Mouse (Mus musculus) regulatory T cell (primary cell): ENCODE results near the gene Nudt22.

Experiments
- in situ Hi-C: fragments of 300-600 bp; cut with MboI, MseI; formaldehyde crosslinking; loops from one replicate; pipeline ENCODE4 v1.15.1; 2025; ENCODE audit warnings: high pct_unique_total_duplicates

The Nudt22 gene

DNA sequence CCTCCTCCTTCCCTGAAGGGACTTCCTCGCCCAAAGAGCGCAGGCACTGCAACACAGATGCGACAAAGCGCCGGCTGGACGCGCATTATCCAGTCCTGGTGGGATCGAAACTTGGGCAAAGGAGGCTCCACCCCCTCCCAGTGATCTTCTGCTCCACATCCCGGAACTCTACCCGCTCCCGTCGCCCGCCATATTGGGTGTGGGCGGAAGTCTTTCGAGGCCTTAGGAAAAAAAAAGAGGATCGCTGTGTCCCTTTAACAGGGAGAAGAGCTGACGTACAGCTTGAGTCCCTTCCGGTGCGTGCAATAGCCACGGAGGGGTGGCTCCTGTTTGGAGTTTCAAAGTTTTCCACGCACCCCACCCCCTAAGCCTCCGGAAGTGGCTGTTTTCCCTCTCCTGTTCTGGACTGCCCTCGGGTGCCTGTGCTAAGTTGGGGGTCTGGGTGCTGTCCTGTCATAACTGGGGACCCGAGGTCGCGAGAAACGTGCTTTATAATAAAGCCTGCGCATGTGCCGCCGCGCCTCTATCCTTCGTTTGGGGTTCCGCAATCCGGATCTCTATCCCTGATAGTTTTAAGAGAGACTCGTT lies 44.4 kb downstream of the Nudt22 start:
- in situ Hi-C loops, result loop anchor here (10.0 kb wide), 1 partner anchor 1307 kb away; no protein-coding TSS in a partner anchor

DNA sequence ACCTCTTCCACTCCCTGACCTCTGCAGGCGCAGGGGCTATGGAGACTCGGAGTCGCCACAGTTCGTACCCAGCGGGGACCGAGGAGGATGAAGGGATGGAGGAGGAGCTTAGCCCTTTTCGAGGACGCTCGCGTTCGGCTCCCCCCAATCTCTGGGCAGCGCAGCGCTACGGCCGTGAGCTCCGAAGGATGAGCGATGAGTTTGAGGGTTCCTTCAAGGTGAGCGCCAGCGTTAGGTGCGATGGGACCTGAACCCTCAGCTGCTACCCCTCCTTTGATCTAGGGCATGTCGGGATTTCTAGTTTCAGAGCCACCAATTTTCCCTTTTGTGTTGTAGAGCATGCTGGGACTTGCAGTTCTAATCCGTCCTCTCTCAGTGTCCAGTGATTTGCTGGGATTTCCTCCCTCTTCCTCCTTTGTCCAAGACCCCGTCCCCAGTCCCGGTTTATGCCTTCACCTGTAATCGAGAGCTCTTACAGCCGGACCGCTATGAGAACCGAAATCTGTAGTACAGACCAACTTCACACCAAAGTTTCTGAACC lies 45.2 kb downstream of the Nudt22 start:
- in situ Hi-C loops, result loop anchor here (10.0 kb wide), 1 partner anchor 1306 kb away; no protein-coding TSS in a partner anchor

DNA sequence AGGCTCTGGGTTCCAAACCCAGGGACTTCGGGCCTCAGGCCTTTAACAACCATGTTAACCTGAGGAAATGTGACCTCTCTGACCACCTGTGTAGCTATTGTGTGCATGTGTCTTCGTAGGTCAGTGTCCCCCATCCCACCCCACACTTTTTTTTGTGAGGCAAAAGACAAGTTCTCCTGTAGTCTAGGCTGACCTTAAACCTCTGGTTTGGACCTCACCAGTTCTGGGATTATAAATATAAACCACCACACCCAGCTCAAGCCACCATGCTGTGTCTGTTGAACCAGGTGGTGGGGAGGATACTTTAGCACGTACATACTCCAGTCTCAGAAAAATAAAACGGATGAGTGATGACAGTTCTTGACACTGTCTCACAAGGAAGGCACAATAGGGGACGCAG lies 46.0 kb downstream of the Nudt22 start:
- in situ Hi-C loops, result loop anchor here (10.0 kb wide), 1 partner anchor 1305 kb away; no protein-coding TSS in a partner anchor

DNA sequence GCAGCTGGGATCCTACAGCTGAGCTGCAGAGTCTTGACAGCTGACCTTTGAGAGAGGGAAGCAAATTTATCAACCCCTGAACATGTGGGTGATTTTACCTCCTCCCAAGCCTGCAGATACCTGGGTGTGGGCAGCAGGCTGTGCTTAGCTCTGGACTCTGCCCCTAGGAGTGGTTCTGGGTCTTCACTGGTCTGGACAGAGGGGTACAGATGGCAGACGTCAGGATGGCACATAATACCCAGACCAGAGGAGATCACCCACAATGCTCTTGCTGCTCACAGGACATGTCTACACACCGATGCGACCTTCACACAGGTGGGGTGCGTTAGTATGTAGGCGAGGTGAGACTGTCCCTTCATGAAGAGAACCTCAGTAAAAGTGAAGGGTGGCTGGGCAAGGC lies 46.4 kb downstream of the Nudt22 start:
- in situ Hi-C loops, result no loop called here

DNA sequence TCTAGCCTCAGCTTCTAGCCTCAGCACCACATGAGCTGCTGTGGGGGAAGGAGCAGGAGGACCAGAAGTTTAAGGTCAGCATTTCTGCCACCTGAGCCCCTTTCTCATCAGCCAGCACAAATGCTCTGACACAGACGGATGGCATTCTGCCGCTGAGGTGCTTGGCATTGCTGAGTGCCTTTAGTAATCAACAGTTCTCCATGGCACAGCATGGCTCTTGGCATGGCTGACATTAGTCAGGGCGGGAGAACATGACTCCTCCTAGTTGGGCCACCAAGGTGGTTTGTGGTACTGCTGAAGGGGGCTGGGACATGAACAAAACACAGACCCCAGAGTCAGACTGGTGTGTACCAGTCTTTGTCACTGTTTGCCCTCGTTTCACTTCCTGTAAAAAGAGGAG lies 47.7 kb downstream of the Nudt22 start:
- in situ Hi-C loops, result no loop called here

DNA sequence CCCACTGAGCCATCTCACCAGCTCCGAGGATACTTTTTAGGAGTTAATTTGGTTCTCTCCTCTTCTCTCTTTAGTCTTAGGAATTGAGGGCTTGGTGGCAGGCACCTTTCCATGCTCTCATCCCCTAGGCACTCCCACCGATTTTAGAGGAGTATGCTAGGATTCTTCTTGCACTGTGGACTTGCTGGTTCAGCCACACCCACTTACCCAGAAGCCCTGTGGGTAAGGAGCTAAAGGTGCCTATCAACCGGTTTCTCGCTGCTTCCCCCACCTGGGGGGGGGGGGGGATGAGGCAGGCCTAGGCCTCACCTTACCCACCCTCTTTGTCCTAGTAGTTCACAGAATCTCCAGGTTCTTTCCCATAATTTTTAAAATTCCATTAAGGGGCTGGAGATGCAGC lies 48.2 kb downstream of the Nudt22 start:
- in situ Hi-C loops, result no loop called here

DNA sequence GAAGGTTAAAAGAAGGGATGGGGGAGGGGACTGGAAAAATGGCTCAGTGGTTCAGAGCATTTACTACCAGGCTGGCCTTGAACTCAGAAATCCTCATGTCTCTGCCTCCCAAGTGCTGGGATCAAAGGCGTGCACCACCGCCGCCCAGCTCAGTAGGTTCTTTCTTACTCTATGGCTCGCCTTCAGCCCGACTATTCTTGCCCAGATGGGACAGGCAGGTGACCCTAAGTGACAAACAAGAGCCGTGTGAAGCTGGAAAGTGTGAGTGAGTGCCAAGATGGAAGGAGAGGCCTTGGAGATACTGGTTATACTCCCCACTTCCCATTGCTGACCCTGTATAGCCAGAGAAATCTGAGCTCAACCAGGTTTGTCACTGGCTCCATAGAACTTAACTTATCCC lies 52.2 kb downstream of the Nudt22 start:
- in situ Hi-C loops, result no loop called here
